Mouse (Mus musculus): ENCODE measurements around the gene Rsad2.
"Not testable (repeated sequence)": the region's sequence is repeated elsewhere in the genome, so short reads cannot be mapped to it uniquely, and the experiment has no call there.

Rsad2 gene

GRCm38 (mm10) chr12:26446377-26447045 lies 9.7 kb downstream of the Rsad2 start:
- no peak for DNase-seq (ENCODE audit: inconsistent ontology term)

- DNase-seq (ENCODE audit: inconsistent ontology term) = no peak
Observed at GRCm38 (mm10) chr12:26444511-26444910, 11.7 kb downstream of the Rsad2 start.

DNA sequence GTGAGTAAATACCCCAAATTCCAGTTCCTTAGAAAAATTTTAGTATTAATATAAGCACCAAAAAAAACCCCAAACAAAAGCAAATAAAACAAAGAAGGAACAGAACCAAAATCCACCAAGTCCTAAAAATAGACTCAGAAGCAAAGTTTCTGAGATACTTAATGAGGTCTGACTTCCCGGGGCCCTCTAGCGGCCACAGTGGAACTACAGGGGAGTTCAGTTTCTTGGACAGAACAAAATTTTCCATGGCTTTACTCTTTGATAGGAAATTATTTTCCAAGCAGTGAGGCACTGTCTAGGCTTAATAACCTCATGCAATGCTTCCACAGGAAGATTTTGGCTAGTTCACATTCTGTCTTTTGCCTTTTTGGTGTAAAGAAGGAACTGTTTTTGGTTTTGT lies 12.2 kb downstream of the Rsad2 start:
- peak; percentile 60 for DNase-seq (ENCODE audit: inconsistent ontology term)

GRCm38 (mm10) chr12:26439366-26439765 lies 16.9 kb downstream of the Rsad2 start:
- no peak for DNase-seq (ENCODE audit: inconsistent ontology term)

DNA sequence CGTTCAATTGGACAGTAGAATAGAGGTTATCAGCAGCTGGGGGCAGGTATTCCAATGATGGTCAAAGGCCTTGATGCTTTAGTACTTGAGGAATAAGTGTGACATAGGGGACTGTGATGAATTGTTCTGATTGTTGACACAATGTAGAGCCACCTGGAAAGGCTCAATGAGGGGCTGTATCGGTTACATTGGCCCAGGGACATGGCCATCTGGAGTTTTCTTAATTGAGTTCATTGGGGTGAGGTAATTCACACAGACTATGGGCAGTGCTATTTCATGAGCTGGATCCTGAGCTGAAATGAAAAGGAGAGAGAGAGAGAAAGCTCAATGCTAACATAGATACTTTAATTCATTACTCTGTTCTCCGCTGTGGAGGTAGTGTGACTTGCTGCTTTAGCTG lies 18.3 kb downstream of the Rsad2 start:
- no peak for DNase-seq (ENCODE audit: inconsistent ontology term)

DNA sequence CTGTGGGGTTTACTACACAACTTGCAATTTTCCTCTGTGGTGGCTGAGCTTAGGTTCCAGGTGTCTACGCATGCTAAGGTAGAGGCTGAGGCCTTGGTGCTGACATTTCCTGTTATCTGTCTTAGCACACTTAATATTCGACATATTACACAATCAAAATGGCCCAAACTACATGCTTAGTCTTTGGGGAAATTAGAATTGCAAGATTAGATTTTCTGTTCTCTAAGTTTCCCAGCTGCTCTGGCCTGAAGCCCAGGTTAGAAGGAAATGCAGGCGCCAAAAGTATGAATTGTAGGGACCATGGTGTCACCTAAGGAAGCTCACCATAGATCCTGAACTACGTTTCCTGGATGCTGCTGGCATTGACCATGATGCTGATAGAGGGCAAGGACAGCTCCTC lies 19.9 kb downstream of the Rsad2 start:
- no peak for DNase-seq (ENCODE audit: inconsistent ontology term)

DNA sequence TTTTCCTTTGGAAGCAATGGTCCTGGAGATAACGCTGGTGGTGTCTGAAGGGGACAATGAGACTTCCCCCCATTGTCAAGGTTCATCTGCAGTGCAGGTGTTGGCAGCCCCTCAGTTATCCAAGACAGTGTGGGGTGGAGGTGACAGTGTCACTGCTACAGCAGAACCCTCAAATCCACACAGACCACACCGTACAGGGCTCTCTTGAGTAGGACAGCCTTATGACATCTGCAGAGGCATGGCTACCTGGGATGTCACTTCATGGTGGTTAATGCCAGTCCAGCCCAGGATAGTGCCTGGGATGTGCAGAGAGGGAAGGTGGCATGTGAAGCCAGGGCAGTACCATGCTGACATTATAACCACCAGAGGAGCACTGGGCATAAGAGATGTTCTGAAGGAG lies 27.5 kb downstream of the Rsad2 start:
- DNase-seq (ENCODE audit: inconsistent ontology term) = not testable (repeated sequence)

- DNase-seq (ENCODE audit: inconsistent ontology term) = no peak
Observed at GRCm38 (mm10) chr12:26424841-26425240, 31.4 kb downstream of the Rsad2 start.

DNA sequence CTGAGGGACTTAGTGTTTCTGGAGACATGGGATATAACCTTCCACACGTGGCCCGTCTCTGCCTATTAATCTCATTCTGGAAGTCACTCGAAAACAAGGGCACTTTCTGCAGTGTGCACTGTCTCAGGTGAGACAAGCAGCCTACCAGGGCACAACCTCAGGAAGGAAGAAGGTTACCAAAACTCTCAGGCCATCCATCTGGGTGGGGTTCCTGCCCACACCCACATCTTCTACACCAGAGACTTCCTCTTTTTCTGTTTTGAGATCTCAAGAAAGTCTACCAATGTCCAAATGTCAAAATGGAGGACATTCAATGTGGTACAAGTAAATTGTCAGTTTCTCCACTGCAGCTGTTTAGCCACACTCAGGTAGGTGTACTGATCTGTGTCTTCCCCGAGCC lies 37.9 kb downstream of the Rsad2 start:
- no peak for DNase-seq (ENCODE audit: inconsistent ontology term)

- no peak for DNase-seq (ENCODE audit: inconsistent ontology term)
Observed at GRCm38 (mm10) chr12:26416636-26417295, 39.5 kb downstream of the Rsad2 start.

DNA sequence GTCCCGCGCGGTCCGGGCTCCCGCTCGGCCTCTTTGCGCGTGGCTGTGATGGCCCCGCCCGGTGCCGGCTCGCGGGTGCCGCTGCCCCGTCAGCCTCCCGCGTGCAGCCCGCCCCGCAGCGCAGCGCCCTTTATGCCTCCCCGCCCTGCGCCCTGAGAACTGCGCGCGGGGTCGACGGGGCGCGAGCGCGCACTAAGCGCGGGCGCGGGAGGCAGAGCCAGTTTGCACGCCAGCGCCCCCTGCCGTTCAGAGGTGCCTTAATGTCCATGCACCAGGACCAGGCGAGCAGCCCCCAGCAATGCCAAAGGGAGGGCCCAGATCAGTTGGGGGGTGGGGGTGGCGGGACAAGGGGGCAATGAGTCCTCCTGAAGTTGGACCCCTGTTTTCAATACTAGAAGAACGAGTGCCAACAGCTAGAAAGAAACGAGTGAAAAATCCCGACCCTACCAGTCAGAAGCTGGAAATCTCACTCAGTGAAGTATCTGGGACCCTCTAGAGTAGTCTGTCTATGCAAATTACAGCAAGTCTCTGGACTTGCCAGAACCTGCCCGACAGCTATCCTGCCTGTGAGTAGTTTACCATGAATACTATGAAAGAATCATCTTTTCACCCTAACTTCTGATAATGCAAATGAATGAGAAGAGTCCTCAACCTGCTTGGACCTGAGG lies 41.0 kb downstream of the Rsad2 start, which contains the start of gene Rnf144a:
Gene Rnf144a (minus strand): TSS at position 151 of the 668 bp plus-strand sequence.
- DNase-seq (ENCODE audit: inconsistent ontology term) = peak; percentile 77

DNA sequence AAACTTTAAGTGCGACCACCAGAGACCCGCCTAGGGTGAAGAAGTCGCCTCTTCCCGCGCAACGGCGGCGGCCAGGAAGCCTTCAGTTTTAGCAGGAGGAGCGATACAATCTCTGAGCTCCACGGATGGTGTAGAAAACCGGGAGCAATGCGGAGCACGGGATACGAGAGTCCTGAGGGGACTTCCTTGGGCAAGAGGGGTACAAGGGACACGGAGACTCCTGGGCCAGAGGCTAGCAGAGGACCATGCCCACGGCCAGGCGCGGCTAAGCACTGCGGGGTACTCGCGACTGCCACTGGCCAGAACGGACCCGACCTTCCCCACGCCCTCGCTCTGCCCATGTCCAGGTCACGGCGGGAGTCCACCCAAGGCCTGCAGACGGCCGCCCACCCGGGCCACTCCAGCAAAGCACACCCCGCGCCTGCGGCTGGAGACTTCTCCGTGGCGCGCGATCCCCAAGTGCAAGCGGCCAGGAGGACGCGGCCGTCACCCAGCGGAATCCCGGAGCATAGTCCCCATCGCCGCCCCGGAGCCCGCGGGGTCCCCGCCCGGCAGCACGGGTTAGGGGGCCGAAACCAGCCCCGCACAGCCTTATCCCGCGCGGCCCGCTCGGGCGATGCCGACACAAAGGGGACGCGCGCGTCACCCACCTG lies 41.7 kb downstream of the Rsad2 start:
- peak; percentile 55 for DNase-seq (ENCODE audit: inconsistent ontology term)

GRCm38 (mm10) chr12:26413961-26414411 lies 42.3 kb downstream of the Rsad2 start:
- DNase-seq (ENCODE audit: inconsistent ontology term) = no peak

- DNase-seq (ENCODE audit: inconsistent ontology term) = peak; percentile 61
Observed at GRCm38 (mm10) chr12:26412802-26413201, 43.5 kb downstream of the Rsad2 start.

GRCm38 (mm10) chr12:26411841-26412450 lies 44.3 kb downstream of the Rsad2 start:
- DNase-seq (ENCODE audit: inconsistent ontology term) = no peak

GRCm38 (mm10) chr12:26410443-26410842 lies 45.8 kb downstream of the Rsad2 start:
- DNase-seq (ENCODE audit: inconsistent ontology term) = no peak

- no peak for DNase-seq (ENCODE audit: inconsistent ontology term)
Observed at GRCm38 (mm10) chr12:26408707-26409106, 47.5 kb downstream of the Rsad2 start.

- peak; percentile 68 for DNase-seq (ENCODE audit: inconsistent ontology term)
Observed at GRCm38 (mm10) chr12:26404781-26405702, 51.2 kb downstream of the Rsad2 start.

- DNase-seq (ENCODE audit: inconsistent ontology term) = no peak
Observed at GRCm38 (mm10) chr12:26403372-26404125, 52.7 kb downstream of the Rsad2 start.
